Mouse (Mus musculus) bone marrow, adult 2 months (tissue): ENCODE results near the gene Wdr54. TPM values are rescaled to one million over a fixed set of nuclear protein-coding genes. Genes with fewer than 3 reads are reported as not detected.

ENCODE experiments used
- H3K27ac ChIP-seq: fragments of 200-500 bp; 2 replicates; pipeline ENCODE4 v1.5.1; 2012; ENCODE audit warnings: low read depth, mild to moderate bottlenecking, control low read depth, inconsistent platforms, low read length; ENCODE audit not compliant: control insufficient read depth, poor library complexity, insufficient read depth
- H3K4me1 ChIP-seq: fragments of 200-500 bp; 2 replicates; pipeline ENCODE4 v1.6.1; 2011; ENCODE audit warnings: low read length; ENCODE audit not compliant: control insufficient read depth, insufficient read depth
- H3K4me3 ChIP-seq: fragments of 200-500 bp; replicated peaks from 2 replicates; pipeline ENCODE3; 2011; ENCODE audit warnings: mild to moderate bottlenecking, low read depth, low read length, control low read depth; ENCODE audit not compliant: control insufficient read depth
- CTCF ChIP-seq: fragments of 200-500 bp; IDR thresholded peaks from 2 replicates; pipeline ENCODE4 v1.5.1; 2011; ENCODE audit warnings: low read length, control low read depth; ENCODE audit not compliant: control insufficient read depth, insufficient read depth
- POLR2A ChIP-seq: fragments of 200-500 bp; IDR thresholded peaks from 2 replicates; pipeline ENCODE4 v1.6.1; 2011; ENCODE audit warnings: low read depth, mild to moderate bottlenecking, control low read depth, low read length, borderline replicate concordance; ENCODE audit not compliant: control insufficient read depth
- WGBS: fragments of 180-500 bp; shearing (Covaris S2); methylation state at CpG from one replicate; pipeline ENCODE4 v1.1.7; 2018; 5-methylcytosine and 5-hydroxymethylcytosine counted together
- polyA plus RNA-seq: library from polyadenylated mRNA; stranded (reverse); fragments of >200 nt; gene quantifications from 2 replicates; pipeline ENCODE4 v1.2.4, GENCODE M21; 2011; ENCODE audit warnings: low replicate concordance; ENCODE audit not compliant: missing spikeins, insufficient read depth, insufficient read length

The Wdr54 gene
- not detected in 2 replicates for polyA plus RNA-seq

- peak within 1 kb of the TSS; percentile 48 for H3K4me3 ChIP-seq
- TF ChIP-seq CTCF = no peak
- TF ChIP-seq POLR2A = no peak
- H3K4me1 ChIP-seq = peaks cover 1% of the 10 kb centered on the region; the same call in 1 of the 2 replicates
- no peak within 1 kb of the TSS for H3K27ac ChIP-seq
- 2% methylated on average over 32 of the region's 32 CpGs for WGBS
Observed at GRCm38 (mm10) chr6:83156259-83156684, at the start of gene Wdr54, which contains the start of gene 1700003E16Rik. Gene Wdr54, minus strand, starts transcription at chr6:83156397. Gene 1700003E16Rik, plus strand, starts transcription at chr6:83156404.

GRCm38 (mm10) chr6:83205851-83206250 is 49.7 kb upstream of the Wdr54 start:
- H3K4me3 ChIP-seq = no peak overlapping the region
- H3K4me1 ChIP-seq = no peaks in the 10 kb centered on the region
- WGBS = 74% methylated on average over 3 of the region's 3 CpGs
- no peak for TF ChIP-seq CTCF
- TF ChIP-seq POLR2A = no peak
- no peak overlapping the region for H3K27ac ChIP-seq

- TF ChIP-seq CTCF (no peak), POLR2A (no peak)
- no peaks in the 10 kb centered on the region for H3K4me1 ChIP-seq
- no peak overlapping the region for H3K27ac ChIP-seq
- WGBS = 83% methylated on average over 4 of the region's 4 CpGs
- no peak overlapping the region for H3K4me3 ChIP-seq
Observed at GRCm38 (mm10) chr6:83203320-83203719, 47.1 kb upstream of the Wdr54 start.

GRCm38 (mm10) chr6:83197345-83198004 is 41.3 kb upstream of the Wdr54 start:
- Histone ChIP-seq H3K4me3 (no peak overlapping the region), H3K27ac (no peak overlapping the region; the same call in 1 of the 2 replicates), H3K4me1 (no peaks in the 10 kb centered on the region)
- 78% methylated on average over 15 of the region's 15 CpGs for WGBS
- TF ChIP-seq CTCF (no peak), POLR2A (no peak)

- TF ChIP-seq POLR2A (no peak), CTCF (no peak)
- H3K4me3 ChIP-seq = no peak overlapping the region
- H3K27ac ChIP-seq = no peak overlapping the region
- H3K4me1 ChIP-seq = no peaks in the 10 kb centered on the region; the same call in 1 of the 2 replicates
- WGBS = 83% methylated on average over 7 of the region's 7 CpGs
Observed at GRCm38 (mm10) chr6:83193571-83193970, 37.4 kb upstream of the Wdr54 start.

GRCm38 (mm10) chr6:83186946-83187345 is 30.7 kb upstream of the Wdr54 start:
- TF ChIP-seq POLR2A = no peak
- TF ChIP-seq CTCF = no peak
- H3K4me1 ChIP-seq = no peaks in the 10 kb centered on the region; the same call in 1 of the 2 replicates
- no peak overlapping the region for H3K4me3 ChIP-seq
- WGBS = 85% methylated on average over 2 of the region's 2 CpGs
- H3K27ac ChIP-seq = no peak overlapping the region

- WGBS = 44% methylated on average over 25 of the region's 25 CpGs
- H3K27ac ChIP-seq = no peak overlapping the region
Observed at GRCm38 (mm10) chr6:83185895-83186861, 30.0 kb upstream of the Wdr54 start.

More at GRCm38 (mm10) chr6:83185895-83186861, 30.0 kb upstream of the Wdr54 start:
- TF ChIP-seq CTCF (no peak), POLR2A (no peak)
- Histone ChIP-seq H3K4me1 (no peaks in the 10 kb centered on the region), H3K4me3 (no peak overlapping the region)
